Mouse (Mus musculus) brain, adult 2 months (tissue): ENCODE measurements at regions not wholly inside any gene's neighbourhood (a gene's known extent, or its start where the extent isn't known, plus 50 kb on each side); places are given as distances from the start of the nearest gene placed in this dataset.

ENCODE experiments used
- DNase-seq: peaks from one replicate; pipeline ENCODE4 v3.0.0; 2011; ENCODE audit warnings: low read depth, low spot score

GRCm38 (mm10) chr15:70489548-70489947 is 3344.8 kb upstream of the Gm6569 start:
- no peak for DNase-seq

- DNase-seq, result peak; percentile 16
Measured at GRCm38 (mm10) chr15:70507046-70507818, 3327.1 kb upstream of the Gm6569 start.

- peak; percentile 11 for DNase-seq
Measured at GRCm38 (mm10) chr15:70520551-70520950, 3313.8 kb upstream of the Gm6569 start.

- peak; percentile 13 for DNase-seq
Measured at GRCm38 (mm10) chr15:70554773-70555582, 3279.4 kb upstream of the Gm6569 start.

- DNase-seq, result no peak
Measured at GRCm38 (mm10) chr15:70555583-70555894, 3278.8 kb upstream of the Gm6569 start.

GRCm38 (mm10) chr15:70594295-70594694 is 3240.1 kb upstream of the Gm6569 start:
- DNase-seq, result no peak

- DNase-seq, result no peak
Measured at GRCm38 (mm10) chr15:70600762-70601489, 3233.4 kb upstream of the Gm6569 start.

- peak; percentile 29 for DNase-seq
Measured at GRCm38 (mm10) chr15:70605251-70605650, 3229.1 kb upstream of the Gm6569 start.

GRCm38 (mm10) chr15:70606896-70607295 is 3227.5 kb upstream of the Gm6569 start:
- peak; percentile 76 for DNase-seq

GRCm38 (mm10) chr15:70618131-70618674 is 3216.2 kb upstream of the Gm6569 start:
- DNase-seq, result no peak

- DNase-seq, result peak; percentile 63
Measured at GRCm38 (mm10) chr15:70641051-70641552, 3193.3 kb upstream of the Gm6569 start.

GRCm38 (mm10) chr15:70644447-70645202 is 3189.7 kb upstream of the Gm6569 start:
- peak; percentile 2 for DNase-seq

- no peak for DNase-seq
Measured at GRCm38 (mm10) chr15:70675549-70675948, 3158.8 kb upstream of the Gm6569 start.

- no peak for DNase-seq
Measured at GRCm38 (mm10) chr15:70704547-70704946, 3129.8 kb upstream of the Gm6569 start.

- no peak for DNase-seq
Measured at GRCm38 (mm10) chr15:70713736-70714135, 3120.6 kb upstream of the Gm6569 start.

GRCm38 (mm10) chr15:70727361-70727885 is 3106.9 kb upstream of the Gm6569 start:
- DNase-seq, result no peak

- peak; percentile 39 for DNase-seq
Measured at GRCm38 (mm10) chr15:70727956-70728355, 3106.4 kb upstream of the Gm6569 start.

- peak; percentile 12 for DNase-seq
Measured at GRCm38 (mm10) chr15:70744239-70744638, 3090.1 kb upstream of the Gm6569 start.

GRCm38 (mm10) chr15:70764045-70764444 is 3070.3 kb upstream of the Gm6569 start:
- peak; percentile 38 for DNase-seq

- no peak for DNase-seq
Measured at GRCm38 (mm10) chr15:70764513-70764912, 3069.8 kb upstream of the Gm6569 start.

GRCm38 (mm10) chr15:70765471-70765870 is 3068.9 kb upstream of the Gm6569 start:
- DNase-seq, result no peak
